Mouse (Mus musculus) liver, embryonic 14.5 days (tissue): ENCODE data around the gene Cfdp1.

ENCODE experiments used
- CTCF ChIP-seq: IDR thresholded peaks from 2 replicates; pipeline ENCODE4 v1.5.1; 2016; ENCODE audit warnings: antibody characterized with exemption, low read depth, control low read depth
- EP300 ChIP-seq: IDR thresholded peaks from 2 replicates; pipeline ENCODE4 v1.6.1; 2016; ENCODE audit warnings: antibody characterized with exemption, low read depth

GRCm38 (mm10) chr8:111796528-111796927, 57.6 kb downstream of the Cfdp1 start:
- TF ChIP-seq CTCF (no peak), EP300 (no peak)
